Mouse (Mus musculus) E14TG2a.4 (cell line): ENCODE measurements at regions not wholly inside any gene's neighbourhood (a gene's known extent, or its start where the extent isn't known, plus 50 kb on each side); places are given as distances from the start of the nearest gene placed in this dataset.

Source experiments
- CTCF ChIP-seq: conservative IDR thresholded peaks from 2 replicates; pipeline ENCODE4 v1.5.1; 2014; ENCODE audit warnings: low read length
- NANOG ChIP-seq: IDR thresholded peaks from 2 replicates; pipeline ENCODE4 v1.6.1; 2014; ENCODE audit warnings: borderline replicate concordance, low read length, mixed read lengths
- POU5F1 ChIP-seq: IDR thresholded peaks from 2 replicates; pipeline ENCODE4 v1.6.1; 2014; ENCODE audit warnings: low read length, borderline replicate concordance

DNA sequence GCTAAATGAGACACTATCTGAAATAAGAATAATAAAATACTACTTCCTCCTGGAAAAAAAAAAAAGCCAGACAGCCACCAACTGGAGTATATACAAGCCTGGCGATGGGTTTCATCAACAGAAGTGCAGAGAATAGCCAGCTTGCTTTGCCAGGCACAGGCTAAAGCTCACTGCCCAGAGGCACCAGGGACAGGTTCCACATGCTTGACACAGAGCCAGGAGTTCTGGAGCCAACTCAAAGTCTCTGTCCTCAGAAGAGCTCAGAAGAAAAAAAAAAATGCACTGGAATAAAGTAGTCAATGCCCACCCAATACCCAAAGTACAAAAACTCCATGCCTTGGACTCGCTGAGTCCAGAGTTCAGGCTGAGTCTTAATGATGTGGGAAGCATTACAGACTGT lies 250.3 kb upstream of the Rgma start:
- TF ChIP-seq NANOG (no peak), CTCF (no peak), POU5F1 (no peak)
